Mouse (Mus musculus): ENCODE data around the gene Zfp955b. TPM values are rescaled to one million over a fixed set of nuclear protein-coding genes. Genes with fewer than 3 reads are reported as not detected.
"Not testable (repeated sequence)": the region's sequence is repeated elsewhere in the genome, so short reads cannot be mapped to it uniquely, and the experiment has no call there.

Zfp955b gene
- 9.9 and 11.5 TPM in 2 replicates for polyA plus RNA-seq (2014; fragmentation: Nextera tagmentation; extraction: Ambion mirVana)

GRCm38 (mm10) chr17:33289039-33289875 lies at the start of gene Zfp955b:
Gene Zfp955b (plus strand): TSS chr17:33289544.
- H3K9ac ChIP-seq (ENCODE audit: low read depth, low read length); DNase-seq (ENCODE audit: low spot score); H3K4me1 ChIP-seq (ENCODE audit: control insufficient read depth, insufficient read depth, low read length); H3K27me3 ChIP-seq (replicated peaks; ENCODE audit: control insufficient read depth, insufficient read depth, low read length); H3K36me3 ChIP-seq (ENCODE audit: control insufficient read depth, insufficient read depth, low read length); H3K9me3 ChIP-seq (ENCODE audit: control insufficient read depth, low read length); H3K27ac ChIP-seq (replicated peaks; ENCODE audit: low read depth, low read length): not testable (repeated sequence)
- WGBS, result no CpG with 5 or more reads among the region's 25 CpGs
- ATAC-seq (ENCODE audit: low read depth), result peak; percentile 100
- H3K4me2 ChIP-seq (ENCODE audit: low read depth, low read length), result 0 out of 2 replicates have a peak within 1 kb of the TSS, but pooled peaks have one; percentile 28
- peak within 1 kb of the TSS; percentile 14; the same call in 1 of the 2 replicates for H3K4me3 ChIP-seq (ENCODE audit: low read depth, low read length)

- not testable (repeated sequence) for H3K4me3 ChIP-seq (ENCODE audit: low read depth, low read length); H3K36me3 ChIP-seq (ENCODE audit: control insufficient read depth, insufficient read depth, low read length); DNase-seq (ENCODE audit: low spot score); H3K9ac ChIP-seq (ENCODE audit: low read depth, low read length); H3K4me1 ChIP-seq (ENCODE audit: control insufficient read depth, insufficient read depth, low read length); H3K27me3 ChIP-seq (replicated peaks; ENCODE audit: control insufficient read depth, insufficient read depth, low read length); H3K27ac ChIP-seq (replicated peaks; ENCODE audit: low read depth, low read length); H3K9me3 ChIP-seq (ENCODE audit: control insufficient read depth, low read length)
- peak; percentile 99 for ATAC-seq (ENCODE audit: low read depth)
- 13% methylated on average over 1 of the region's 34 CpGs for WGBS
- 0 out of 2 replicates have a peak within 1 kb of the TSS, but pooled peaks have one; percentile 18 for H3K4me2 ChIP-seq (ENCODE audit: low read depth, low read length)
These were observed 34.6 kb upstream of the Zfp955b start, which contains the start of gene Zfp955a for GRCm38 (mm10) chr17:33254530-33255318. Gene Zfp955a (minus strand): TSS chr17:33255145.

- no CpG with 5 or more reads among the region's 2 CpGs for WGBS
- not testable (repeated sequence) for H3K36me3 ChIP-seq (ENCODE audit: control insufficient read depth, insufficient read depth, low read length); H3K27me3 ChIP-seq (replicated peaks; ENCODE audit: control insufficient read depth, insufficient read depth, low read length); H3K9me3 ChIP-seq (ENCODE audit: control insufficient read depth, low read length); ATAC-seq (ENCODE audit: low read depth); H3K4me3 ChIP-seq (ENCODE audit: low read depth, low read length); H3K4me2 ChIP-seq (ENCODE audit: low read depth, low read length); DNase-seq (ENCODE audit: low spot score); H3K4me1 ChIP-seq (ENCODE audit: control insufficient read depth, insufficient read depth, low read length); H3K9ac ChIP-seq (ENCODE audit: low read depth, low read length); H3K27ac ChIP-seq (replicated peaks; ENCODE audit: low read depth, low read length)
These were observed 34.1 kb upstream of the Zfp955b start for GRCm38 (mm10) chr17:33255319-33255657.

- Histone ChIP-seq H3K36me3 (ENCODE audit: control insufficient read depth, insufficient read depth, low read length) (no peaks in the 10 kb centered on the region), H3K4me1 (ENCODE audit: control insufficient read depth, insufficient read depth, low read length) (no peaks in the 10 kb centered on the region), H3K4me2 (ENCODE audit: low read depth, low read length) (no peak within 1 kb of the TSS), H3K9me3 (ENCODE audit: control insufficient read depth, low read length) (no peaks in the 10 kb centered on the region), H3K27ac (replicated peaks; ENCODE audit: low read depth, low read length) (no peak within 1 kb of the TSS), H3K9ac (ENCODE audit: low read depth, low read length) (no peak within 1 kb of the TSS), H3K27me3 (replicated peaks; ENCODE audit: control insufficient read depth, insufficient read depth, low read length) (no peaks in the 10 kb centered on the region), H3K4me3 (ENCODE audit: low read depth, low read length) (no peak within 1 kb of the TSS)
- ATAC-seq (ENCODE audit: low read depth), result no peak
- DNase-seq (ENCODE audit: low spot score), result no peak
- WGBS, result 75% methylated on average over 1 of the region's 1 CpGs
These were observed 25.0 kb upstream of the Zfp955b start, which contains the start of gene Olfr63 for GRCm38 (mm10) chr17:33264376-33264775. Gene Olfr63 (plus strand): TSS chr17:33264676.

GRCm38 (mm10) chr17:33268907-33269306 lies 20.4 kb upstream of the Zfp955b start:
- Histone ChIP-seq H3K9me3 (ENCODE audit: control insufficient read depth, low read length) (no peaks in the 10 kb centered on the region), H3K27me3 (replicated peaks; ENCODE audit: control insufficient read depth, insufficient read depth, low read length) (no peaks in the 10 kb centered on the region), H3K4me2 (ENCODE audit: low read depth, low read length) (no peak overlapping the region), H3K4me1 (ENCODE audit: control insufficient read depth, insufficient read depth, low read length) (no peaks in the 10 kb centered on the region), H3K27ac (replicated peaks; ENCODE audit: low read depth, low read length) (no peak overlapping the region), H3K4me3 (ENCODE audit: low read depth, low read length) (no peak overlapping the region), H3K9ac (ENCODE audit: low read depth, low read length) (no peak overlapping the region), H3K36me3 (ENCODE audit: control insufficient read depth, insufficient read depth, low read length) (no peaks in the 10 kb centered on the region)
- DNase-seq (ENCODE audit: low spot score) (no peak), ATAC-seq (ENCODE audit: low read depth) (no peak)
- 83% methylated on average over 9 of the region's 9 CpGs for whole genome bisulfite sequencing

- not testable (repeated sequence) for H3K9ac ChIP-seq (ENCODE audit: low read depth, low read length); ATAC-seq (ENCODE audit: low read depth); H3K27ac ChIP-seq (replicated peaks; ENCODE audit: low read depth, low read length); DNase-seq (ENCODE audit: low spot score); H3K27me3 ChIP-seq (replicated peaks; ENCODE audit: control insufficient read depth, insufficient read depth, low read length); H3K36me3 ChIP-seq (ENCODE audit: control insufficient read depth, insufficient read depth, low read length); H3K9me3 ChIP-seq (ENCODE audit: control insufficient read depth, low read length); H3K4me2 ChIP-seq (ENCODE audit: low read depth, low read length); H3K4me1 ChIP-seq (ENCODE audit: control insufficient read depth, insufficient read depth, low read length)
- no CpG with 5 or more reads among the region's 9 CpGs for WGBS
- peak overlapping the region; percentile 14; the same call in 1 of the 2 replicates for H3K4me3 ChIP-seq (ENCODE audit: low read depth, low read length)
These were observed 469 bp downstream of the Zfp955b start for GRCm38 (mm10) chr17:33289876-33290149.

- H3K36me3 ChIP-seq (ENCODE audit: control insufficient read depth, insufficient read depth, low read length), result no peaks in the 10 kb centered on the region
- H3K27me3 ChIP-seq (replicated peaks; ENCODE audit: control insufficient read depth, insufficient read depth, low read length), result no peaks in the 10 kb centered on the region
- peaks cover 33% of the 10 kb centered on the region for H3K9me3 ChIP-seq (ENCODE audit: control insufficient read depth, low read length)
- no peak overlapping the region for H3K4me3 ChIP-seq (ENCODE audit: low read depth, low read length)
- no peak overlapping the region for H3K4me2 ChIP-seq (ENCODE audit: low read depth, low read length)
- no peak for DNase-seq (ENCODE audit: low spot score)
- WGBS, result 100% methylated on average over 1 of the region's 1 CpGs
- ATAC-seq (ENCODE audit: low read depth), result no peak
- H3K27ac ChIP-seq (replicated peaks; ENCODE audit: low read depth, low read length), result no peak overlapping the region
- no peaks in the 10 kb centered on the region for H3K4me1 ChIP-seq (ENCODE audit: control insufficient read depth, insufficient read depth, low read length)
- no peak overlapping the region for H3K9ac ChIP-seq (ENCODE audit: low read depth, low read length)
These were observed 63.6 kb downstream of the Zfp955b start for GRCm38 (mm10) chr17:33352981-33353380.
